Mouse (Mus musculus) frontal cortex, adult 2 months (tissue): ENCODE measurements around the gene Trim43b. TPM values are rescaled to one million over a fixed set of nuclear protein-coding genes. Genes with fewer than 3 reads are reported as not detected.
A peak's percentile ranks its signal among the peaks of the same experiment; 100 is the strongest.
"Not testable (repeated sequence)": the region's sequence is repeated elsewhere in the genome, so short reads cannot be mapped to it uniquely, and the experiment has no call there.

Source experiments
- DNase-seq, 2 experiments: peaks; one replicate each; pipeline ENCODE4 v3.0.0; 2022; ENCODE audit warnings: low spot score in 1 of 2; ENCODE audit errors: extremely low spot score in 1 of 2
- polyA plus RNA-seq: library from polyadenylated mRNA; depleted of rRNA; stranded (reverse); fragments of >200 nt; gene quantifications from 2 replicates; pipeline ENCODE4 v1.2.3, GENCODE M21; 2012; rRNA removed

Gene Trim43b
- polyA plus RNA-seq, result not detected in 2 replicates

DNA sequence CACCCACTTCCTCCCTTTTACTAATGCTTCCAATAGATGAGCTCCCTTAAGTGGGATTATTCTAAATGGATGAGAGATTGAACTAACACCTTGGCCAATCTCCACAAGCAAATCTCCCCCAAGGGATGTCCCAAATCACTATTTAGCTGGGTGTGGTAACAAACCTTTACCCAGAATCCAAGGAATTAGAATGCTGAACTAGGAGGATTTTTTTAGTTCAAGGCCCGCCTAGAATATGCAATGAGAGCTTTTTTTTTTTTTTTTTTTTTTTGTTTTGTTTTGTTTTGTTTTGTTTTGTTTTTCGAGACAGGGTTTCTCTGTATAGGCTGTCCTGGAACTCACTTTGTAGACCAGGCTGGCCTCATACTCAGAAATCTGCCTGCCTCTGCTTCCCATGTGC lies at the start of gene Trim43b:
Gene Trim43b (minus strand): TSS at position 101 of the 400 bp plus-strand sequence.
- DNase-seq, result not testable (repeated sequence)

- DNase-seq, result not testable (repeated sequence)
These were observed 11.9 kb upstream of the Trim43b start for GRCm38 (mm10) chr9:89104576-89104975.

- not testable (repeated sequence) for DNase-seq
These were observed 5.9 kb downstream of the Trim43b start for GRCm38 (mm10) chr9:89086746-89087145.

- DNase-seq, result not testable (repeated sequence)
These were observed 13.0 kb downstream of the Trim43b start for GRCm38 (mm10) chr9:89079637-89080036.

GRCm38 (mm10) chr9:89076508-89076907 lies 16.1 kb downstream of the Trim43b start:
- DNase-seq, result not testable (repeated sequence)

- not testable (repeated sequence) for DNase-seq
These were observed 25.5 kb downstream of the Trim43b start for GRCm38 (mm10) chr9:89067143-89067501.

DNA sequence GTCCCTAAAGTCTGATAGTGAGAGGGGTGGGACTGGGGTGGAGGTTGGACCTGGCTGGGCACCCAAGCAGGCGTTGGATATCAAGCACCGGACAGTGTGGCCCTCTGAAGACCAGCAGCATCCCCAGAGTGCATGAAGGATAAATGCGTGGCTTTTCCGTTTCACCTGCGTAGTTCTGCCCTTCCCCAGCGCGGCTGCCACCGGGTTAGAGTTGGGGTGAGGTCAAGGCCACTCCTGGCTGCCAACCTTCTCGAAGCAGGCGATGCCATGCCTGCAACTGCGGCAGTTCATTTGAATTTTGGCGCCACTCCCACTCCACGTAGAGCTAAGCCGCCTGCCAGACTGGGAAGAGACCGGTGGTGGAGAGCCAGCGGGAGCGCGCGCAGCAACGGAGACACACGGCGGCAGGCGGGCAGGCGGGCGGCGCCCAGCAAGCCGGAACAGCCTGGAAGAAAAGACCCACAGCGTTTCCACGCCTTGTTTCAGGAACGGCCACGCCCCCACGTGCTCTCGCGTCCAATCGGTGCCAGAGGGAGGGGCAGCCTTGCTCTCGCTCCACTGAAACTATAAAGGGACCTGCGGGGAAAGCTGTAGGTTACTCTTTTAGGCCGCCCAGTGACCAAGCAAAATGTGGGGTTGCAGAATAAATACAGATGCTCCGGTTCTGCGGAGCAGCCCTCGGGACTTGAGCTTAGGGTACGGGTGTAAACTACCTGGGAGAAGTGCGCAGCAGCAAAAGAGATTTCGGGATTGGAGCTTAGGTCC lies 26.1 kb downstream of the Trim43b start:
- DNase-seq, result peak; percentile 80 to 82

Other genes with a start within 250 kb of the Trim43b start
- gene Bcl2a1a, start 135.9 kb downstream of the Trim43b start, polyA plus RNA-seq, result 0.34 and 0.40 TPM in 2 replicates
- gene Bcl2a1b, start 106.4 kb upstream of the Trim43b start, polyA plus RNA-seq, result 2.4 and 2.9 TPM in 2 replicates
- not detected in 2 replicates for gene Gm29094, start 106.5 kb upstream of the Trim43b start, polyA plus RNA-seq
- gene Mthfs, start 117.8 kb upstream of the Trim43b start, polyA plus RNA-seq, result 13.9 and 14.6 TPM in 2 replicates